Mouse (Mus musculus) bone marrow, adult 2 months (tissue): ENCODE results near the gene Slc26a3.

ENCODE experiments used
- CTCF ChIP-seq: fragments of 200-500 bp; IDR thresholded peaks from 2 replicates; pipeline ENCODE4 v1.5.1; 2011; ENCODE audit warnings: low read length, control low read depth; ENCODE audit not compliant: control insufficient read depth, insufficient read depth
- POLR2A ChIP-seq: fragments of 200-500 bp; IDR thresholded peaks from 2 replicates; pipeline ENCODE4 v1.6.1; 2011; ENCODE audit warnings: low read depth, mild to moderate bottlenecking, control low read depth, low read length, borderline replicate concordance; ENCODE audit not compliant: control insufficient read depth

- TF ChIP-seq POLR2A, result no peak
- no peak for TF ChIP-seq CTCF
Measured at GRCm38 (mm10) chr12:31521371-31521770, 130.7 kb downstream of the Slc26a3 start.
